Mouse (Mus musculus) retina, postnatal 7 days (tissue): ENCODE measurements at regions not wholly inside any gene's neighbourhood (a gene's known extent, or its start where the extent isn't known, plus 50 kb on each side); places are given as distances from the start of the nearest gene placed in this dataset.
A peak's percentile ranks its signal among the peaks of the same experiment; 100 is the strongest.

ENCODE experiments used
- DNase-seq: peaks from one replicate; pipeline ENCODE4 v3.0.0-alpha.2; 2012; ENCODE audit warnings: low read depth, low spot score

DNA sequence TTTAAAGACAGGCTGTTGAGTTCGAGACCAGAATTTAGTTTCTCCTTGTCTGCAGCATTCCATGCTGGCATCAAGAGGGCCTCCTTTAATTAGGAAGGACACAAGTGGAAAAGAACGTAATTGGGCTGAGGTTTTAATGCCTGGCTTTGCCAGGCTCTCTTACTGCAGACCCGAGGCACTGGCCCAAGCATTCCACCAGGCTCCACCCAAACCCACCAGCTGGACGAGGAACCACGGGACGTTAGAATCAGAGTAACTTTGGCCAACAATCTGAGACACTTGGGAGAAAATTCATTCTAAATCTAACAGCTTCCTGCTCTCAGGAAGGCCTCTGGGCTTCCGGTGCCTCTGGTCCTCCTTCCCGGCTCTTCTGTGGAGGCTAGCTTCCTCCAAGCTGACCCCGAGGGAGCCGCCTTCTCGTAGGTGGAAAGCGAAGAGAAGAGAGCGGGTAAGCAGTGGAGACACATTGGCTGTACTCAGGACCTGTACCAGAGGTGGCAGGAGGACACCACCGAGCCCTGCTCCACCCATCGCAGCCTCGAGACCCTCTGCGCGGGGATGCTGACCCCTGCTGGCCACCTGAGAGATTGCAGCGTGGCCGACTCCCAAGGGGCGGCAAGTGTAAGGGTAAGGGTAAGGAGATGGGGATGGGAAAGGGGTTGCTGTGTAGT, 105.5 kb downstream of the Tmem17 start:
- DNase-seq = peak; percentile 70

DNA sequence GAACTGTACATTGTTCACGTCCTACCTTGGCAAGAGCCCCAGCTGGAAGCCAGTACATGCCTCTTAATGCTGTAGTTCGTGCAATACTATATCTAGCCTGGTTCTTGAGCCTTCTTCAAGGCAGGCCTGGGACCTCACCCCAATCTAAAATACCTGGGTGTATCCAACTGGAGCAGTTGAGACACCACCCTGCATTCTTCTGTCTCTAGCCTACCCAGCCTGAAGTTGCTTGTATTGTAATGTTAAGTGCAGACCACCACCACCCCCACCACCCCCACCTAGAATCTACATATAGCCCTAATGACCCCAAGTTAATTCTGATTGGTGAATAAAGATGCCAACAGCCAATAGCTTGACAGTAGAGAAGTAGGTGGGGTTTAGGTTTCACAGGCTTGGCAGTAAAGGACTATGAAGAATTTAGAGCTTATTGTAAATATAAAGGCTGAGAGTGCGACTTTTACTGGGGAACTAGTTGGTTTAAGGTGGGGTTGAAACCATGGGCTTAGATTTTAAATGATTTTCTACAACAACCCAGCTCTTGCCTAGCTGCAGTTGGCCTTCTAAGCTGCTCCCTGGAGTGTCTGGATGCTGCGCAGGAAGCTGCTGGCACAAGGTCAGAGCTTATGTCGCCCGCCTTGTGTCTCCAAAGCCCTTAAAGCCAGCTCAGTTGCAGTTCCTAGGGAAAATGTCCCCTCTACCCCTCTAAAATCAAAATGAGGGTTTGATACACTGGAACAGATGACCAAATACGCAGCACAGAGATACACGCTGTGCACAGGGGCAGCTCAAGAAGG, 109.2 kb downstream of the Tmem17 start:
- DNase-seq = no peak

DNA sequence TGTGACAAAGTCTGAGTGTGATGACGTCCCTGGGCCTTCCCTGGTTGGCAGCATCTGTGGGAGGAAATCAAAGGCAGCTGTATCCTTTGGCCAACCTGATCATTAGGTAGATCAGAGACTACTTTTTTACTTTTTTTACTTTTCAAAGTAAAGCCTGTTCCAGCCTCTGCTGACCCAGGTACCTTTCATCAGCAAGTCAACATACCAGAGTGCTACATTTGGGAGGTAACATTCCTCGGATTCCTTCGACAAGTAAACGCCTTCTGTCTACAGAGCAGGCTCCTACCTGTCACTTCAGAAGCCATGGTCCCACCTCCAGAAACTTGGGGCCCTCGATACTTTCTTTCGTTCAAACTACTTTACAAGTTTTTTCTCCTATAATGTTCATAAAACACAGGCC, 110.0 kb downstream of the Tmem17 start:
- no peak for DNase-seq

DNA sequence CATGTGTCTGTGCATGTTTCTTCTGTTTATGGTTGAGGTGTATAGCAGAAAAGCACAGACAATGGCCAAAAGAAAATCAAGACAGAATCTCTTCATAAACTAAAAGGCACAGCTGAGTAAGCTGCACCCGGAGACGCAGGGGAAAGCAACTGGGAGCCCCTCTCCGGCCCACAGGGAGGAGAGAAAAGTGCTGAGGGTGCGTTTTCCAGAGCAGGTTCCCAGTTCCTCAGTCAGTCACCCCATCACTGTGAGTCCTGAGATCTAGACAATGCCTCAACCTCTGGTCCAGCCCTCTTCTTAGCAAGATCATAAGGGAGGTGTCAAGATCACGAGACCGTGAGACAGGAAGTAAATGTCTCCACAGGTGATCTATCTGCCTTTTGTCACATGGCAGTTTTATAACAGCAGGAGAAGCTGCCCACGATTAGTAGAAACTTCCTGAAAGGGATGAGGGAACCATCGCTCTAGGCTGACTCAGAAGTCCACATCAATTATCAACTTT, 110.7 kb downstream of the Tmem17 start:
- DNase-seq = no peak

DNA sequence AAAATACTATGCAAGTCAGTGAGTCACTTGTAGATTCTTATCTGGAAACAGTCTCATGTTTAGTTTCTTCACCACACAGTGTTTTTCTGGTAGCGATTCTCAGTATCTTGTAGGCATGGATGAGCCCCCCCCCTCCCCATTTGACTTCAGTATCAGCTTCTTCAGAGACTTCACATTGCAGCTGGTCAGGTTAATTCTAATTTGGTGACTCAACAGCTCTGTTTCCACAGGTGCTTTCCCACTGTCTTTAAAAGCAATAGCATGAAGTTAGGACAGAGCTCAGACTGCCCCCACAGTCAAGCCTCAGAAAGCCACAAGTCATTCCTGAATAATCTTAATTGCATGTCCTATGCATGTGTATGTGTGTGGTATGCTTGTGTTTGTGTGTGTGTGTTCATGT, 114.5 kb downstream of the Tmem17 start:
- DNase-seq = no peak

DNA sequence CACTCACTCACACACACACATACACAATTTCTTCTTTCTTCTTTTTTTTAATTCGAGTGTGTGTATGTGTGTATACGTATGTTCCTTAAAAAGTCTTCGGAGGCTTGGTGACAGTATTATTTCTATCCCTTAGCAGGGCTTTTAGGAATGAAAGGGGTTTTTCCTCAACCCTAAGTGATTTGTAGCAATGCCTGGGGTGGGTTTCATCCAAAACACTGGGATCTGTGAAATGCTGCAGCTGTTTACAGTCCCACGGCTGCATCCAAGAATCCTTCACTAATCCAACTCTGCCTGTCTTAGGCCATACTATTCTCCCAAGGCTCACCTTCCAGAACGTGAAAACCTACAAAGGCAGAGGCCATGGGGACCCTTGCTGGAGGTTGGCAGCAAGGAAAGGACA, 116.6 kb downstream of the Tmem17 start:
- no peak for DNase-seq

DNA sequence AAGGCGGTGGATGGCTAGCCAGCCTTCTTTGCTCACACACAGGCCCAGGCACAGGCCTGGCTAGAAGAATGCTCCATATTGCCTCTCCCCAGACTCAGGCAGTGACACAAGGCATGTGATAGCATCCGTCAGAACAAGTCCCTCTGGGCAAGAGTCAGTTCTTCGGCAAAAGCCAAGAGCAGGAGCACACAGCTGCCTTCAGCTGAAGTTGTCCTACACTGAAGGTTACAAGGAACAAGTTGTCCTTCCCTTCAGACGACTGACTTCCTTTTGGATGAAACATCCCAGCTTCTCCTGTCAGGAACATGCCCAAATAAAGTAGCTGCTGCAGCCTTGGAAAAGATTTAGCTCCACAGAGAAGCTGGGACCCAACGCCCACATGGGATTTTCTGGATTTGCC, 117.1 kb downstream of the Tmem17 start:
- DNase-seq = no peak

DNA sequence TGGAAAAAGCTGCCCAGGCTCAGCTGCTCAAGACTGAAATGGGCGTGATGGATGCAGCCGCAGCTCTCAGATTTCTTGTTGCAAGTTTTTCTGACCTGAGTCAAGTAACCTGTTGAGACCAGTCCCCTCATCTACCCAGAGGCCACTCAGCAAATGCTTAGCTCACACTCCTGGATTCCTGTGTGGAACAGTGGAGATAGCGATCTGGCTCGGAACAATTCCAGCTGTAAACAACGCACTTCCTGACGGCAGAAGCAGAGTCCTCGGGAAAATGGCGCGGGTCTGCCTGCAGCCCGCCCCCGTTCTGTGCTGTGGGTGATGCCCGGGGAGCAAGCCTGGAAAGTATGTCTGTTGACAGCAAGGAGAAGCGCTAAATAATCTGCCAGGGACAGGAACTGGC, 117.7 kb downstream of the Tmem17 start:
- DNase-seq = no peak

DNA sequence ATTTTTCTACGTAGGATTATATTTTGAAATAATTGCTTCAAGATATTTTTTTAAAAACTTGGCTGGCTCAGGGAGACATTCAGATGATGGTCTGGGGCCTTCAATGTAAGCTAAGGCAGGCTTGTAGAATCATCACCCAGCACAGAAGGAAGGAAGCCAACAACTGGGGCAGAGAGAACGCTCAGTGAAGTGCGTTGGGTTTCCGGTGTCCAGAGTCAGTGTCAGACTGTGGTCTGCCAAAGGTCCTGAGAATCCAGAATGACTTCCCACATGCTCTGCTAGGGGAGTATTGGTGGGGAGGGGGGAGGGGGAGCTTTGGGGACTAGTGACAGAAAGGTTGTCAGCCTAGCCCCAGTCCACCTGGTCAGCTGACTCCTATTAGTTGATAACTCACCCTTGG, 118.1 kb downstream of the Tmem17 start:
- no peak for DNase-seq

DNA sequence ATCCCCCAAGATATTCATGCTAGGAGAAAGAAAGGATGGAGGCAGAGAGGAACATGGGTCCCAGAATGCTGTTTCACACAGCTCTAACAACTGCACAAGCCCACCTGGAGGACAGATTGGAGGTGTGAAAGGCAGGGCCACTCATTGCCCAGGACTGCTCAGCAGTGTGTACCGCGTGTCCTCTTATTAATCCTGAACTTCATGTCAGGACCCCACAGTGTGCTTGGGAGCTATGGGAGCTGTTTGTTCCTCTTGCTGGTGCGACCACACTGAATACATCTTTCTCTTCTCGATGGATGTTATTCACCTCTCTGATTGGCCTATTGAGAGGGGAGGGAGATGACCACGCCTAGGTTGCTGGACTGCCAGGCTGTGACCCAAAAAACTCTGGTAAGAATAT, 119.1 kb downstream of the Tmem17 start:
- DNase-seq = no peak

DNA sequence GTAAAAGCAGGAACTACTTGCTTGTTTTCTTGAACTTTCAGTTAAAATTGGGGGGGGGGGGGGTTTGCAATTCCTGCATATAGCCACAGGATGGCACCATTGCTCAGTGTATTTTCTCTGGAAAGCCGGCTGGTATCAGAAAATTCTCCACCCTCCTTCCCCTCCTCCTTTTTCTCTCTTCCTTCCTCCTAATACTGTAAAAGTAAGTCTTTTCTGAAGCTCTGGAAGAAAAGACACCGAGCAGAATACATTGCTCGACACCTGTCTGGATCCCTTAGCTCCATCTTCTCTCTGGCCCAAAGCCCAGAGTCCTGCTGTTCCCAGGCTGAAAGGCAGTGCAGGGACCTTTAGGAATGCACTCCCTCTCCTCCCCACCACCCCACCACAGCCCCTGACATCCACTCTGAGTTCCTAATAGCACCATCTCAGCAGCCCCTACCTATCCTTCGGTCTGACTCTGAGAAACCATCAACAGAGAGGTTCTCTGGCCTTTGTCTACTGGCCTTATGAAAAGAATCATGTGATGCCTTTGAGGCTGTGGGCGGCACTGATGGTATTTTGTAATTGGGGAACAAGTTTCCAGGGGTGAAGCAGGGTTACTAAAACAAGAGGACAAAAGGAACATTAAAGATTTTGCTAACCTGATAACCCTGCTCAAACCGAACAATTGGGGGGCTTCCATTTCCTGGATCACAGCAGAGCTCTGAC, 119.9 kb downstream of the Tmem17 start:
- peak; percentile 25 for DNase-seq

DNA sequence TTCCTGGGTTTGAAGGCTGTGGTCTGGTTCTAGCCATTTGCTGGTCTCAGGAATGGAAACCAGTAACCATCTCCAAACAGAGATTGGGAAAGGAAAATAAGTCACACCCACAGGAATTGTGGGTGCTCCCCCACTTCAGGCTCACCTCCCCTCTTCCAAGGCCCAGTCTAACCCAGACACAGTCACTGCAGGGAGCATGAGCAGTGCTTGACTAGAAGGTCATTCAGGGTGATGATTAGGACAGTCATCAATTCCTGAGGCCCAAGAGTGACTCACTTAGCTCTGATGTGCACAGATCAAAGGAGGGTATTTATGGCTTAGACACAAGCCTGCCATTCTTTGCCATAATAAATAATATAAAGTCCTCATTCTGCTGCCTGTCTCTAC, 120.4 kb downstream of the Tmem17 start:
- DNase-seq = no peak

DNA sequence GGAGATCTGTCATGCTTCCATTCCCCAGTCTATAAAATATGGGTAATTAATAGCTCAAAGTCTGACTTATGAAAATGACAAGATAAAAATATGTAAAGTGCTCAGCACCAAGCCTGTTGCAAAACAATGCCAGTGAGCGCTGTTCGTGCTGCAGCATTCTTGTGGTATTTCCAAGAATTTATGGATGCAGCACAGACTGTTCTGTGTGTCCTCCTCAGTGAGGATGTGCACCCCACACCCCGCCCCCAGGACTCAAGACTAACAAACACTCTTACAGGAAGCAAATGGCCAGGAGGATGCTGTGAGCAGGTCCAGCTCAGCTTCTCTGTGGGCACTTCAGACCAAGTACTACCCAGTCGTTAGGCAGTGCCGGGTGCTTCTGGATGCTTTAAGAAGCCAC, 121.1 kb downstream of the Tmem17 start:
- no peak for DNase-seq

DNA sequence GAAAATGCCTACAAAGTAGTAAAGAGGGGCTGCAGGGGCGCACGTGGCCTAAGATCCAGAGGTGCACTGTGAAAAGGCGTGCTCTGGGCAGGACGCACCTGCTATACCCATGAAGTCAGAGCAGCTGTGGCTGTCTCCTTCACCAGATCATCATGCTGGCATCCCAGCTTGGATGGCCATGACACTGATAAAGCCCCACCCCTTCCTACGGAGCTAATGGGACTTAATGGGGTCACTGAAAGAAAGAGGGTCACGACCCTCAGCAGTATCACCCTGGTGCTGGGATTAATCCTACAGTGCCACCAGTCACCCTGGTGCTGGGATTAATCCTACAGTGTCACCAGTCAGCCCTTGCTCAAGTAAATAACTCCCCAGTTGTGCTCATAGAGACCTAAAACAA, 122.1 kb downstream of the Tmem17 start:
- DNase-seq = no peak

DNA sequence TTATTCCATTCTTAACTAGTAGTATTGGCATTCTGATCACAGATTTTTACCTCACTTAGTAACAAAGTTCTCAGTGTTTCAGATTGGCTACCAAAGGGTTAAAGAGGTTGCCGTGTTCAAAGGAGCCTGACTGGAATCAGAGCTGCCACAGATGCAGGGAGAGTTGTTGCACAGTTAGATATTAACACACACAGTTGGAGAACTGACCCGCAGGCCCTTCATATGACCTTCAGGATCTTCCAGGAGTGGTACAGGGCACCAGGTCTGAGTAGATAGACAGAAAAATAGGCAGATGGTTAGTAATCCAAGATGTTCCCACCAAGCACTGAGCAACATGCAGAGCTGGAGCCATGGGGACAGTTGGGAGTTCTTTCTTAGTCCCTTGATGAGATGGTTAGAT, 123.1 kb downstream of the Tmem17 start:
- no peak for DNase-seq

DNA sequence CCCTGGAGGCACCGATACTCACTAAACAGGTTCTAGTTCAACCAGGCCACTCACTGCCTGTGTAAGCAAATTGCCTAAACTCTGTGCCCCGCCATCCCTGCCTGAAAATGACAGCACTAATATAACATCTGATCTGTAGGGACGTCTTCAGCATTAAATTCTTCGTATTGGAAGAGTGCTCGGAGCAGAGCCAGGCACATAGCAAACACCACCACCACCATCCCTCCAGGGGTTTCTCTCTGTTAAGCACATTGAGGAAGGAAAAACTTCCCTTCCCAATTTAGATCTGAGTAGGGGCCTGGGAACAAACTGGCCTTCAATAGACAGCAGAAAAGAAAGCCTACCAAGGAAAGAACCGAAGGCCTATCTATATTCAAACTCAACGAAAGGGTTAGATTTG, 124.4 kb downstream of the Tmem17 start:
- DNase-seq = no peak

DNA sequence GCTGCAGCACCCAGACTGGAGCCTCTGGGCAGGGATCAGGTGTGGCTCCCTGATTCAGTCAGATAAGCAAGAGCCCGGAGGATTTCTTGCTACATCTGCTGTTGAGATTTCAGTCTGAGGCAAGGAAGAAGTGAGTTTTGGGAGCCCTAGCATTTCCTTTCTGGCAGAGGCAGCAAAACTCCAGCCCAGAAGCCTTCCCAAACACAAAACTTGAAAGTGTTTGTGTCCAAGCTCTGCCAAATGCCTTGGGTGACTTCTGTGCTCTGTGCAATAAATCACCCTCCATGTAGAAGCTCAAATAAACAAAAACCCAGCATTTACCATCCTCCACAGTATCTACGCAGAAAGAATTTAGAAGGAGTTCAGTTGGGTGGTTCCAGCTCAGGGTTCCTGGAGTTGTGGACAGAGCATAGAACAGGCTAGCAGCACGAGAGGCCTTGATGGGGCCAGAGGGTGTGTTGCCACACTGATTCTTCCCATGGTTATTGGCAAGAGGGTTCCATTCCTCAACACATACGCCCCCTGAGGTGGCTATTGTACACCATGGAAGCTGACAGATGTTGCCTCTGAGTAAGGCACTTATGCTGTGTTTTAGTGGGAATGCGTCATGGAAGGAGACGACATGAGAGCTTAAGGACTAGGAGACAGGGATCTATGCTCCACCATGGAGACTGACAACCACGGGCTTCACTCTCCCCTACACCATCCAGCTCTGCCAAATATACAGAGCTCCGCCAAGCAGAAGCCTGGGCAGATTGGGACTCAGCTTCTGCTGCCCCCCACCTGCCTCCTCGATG, 125.1 kb downstream of the Tmem17 start:
- DNase-seq = no peak

DNA sequence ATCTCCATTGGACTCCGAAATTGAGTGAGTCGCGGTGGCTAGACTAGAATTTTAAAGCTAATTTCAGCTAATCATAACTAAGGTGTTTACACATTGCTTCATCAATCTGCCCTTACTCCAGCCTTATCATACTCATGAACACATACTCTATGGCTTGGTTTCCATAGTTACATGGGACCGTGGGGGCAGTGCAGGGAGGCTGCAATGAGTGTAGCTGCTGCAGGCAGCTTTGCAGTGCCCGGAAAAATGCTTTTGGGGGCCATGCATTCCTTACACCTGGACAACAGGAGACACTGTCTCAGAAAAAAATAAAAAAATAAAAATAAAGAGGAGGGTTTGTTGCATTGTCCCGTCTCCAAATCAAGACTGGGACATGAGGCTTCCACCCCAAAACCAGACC, 126.3 kb downstream of the Tmem17 start:
- DNase-seq = no peak

DNA sequence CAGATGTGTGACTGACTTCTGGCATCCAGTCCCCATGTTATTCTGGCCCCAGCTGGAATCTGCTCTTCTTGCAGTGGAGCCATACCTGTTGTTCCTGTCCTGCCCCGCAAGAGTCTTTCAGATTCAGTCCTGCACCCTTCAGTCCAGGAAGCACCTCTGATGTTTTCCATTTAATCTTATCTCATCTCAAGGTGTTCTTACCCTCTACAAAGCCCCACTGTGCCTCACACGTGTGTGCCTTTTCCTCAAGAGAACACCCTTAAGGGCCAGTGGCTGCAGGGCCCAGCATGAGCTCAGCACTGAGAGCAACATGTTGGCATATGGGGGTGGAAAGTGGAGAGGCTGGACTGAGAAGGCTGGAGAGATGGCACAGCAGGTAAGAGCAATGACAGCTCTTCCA, 126.8 kb downstream of the Tmem17 start:
- no peak for DNase-seq

DNA sequence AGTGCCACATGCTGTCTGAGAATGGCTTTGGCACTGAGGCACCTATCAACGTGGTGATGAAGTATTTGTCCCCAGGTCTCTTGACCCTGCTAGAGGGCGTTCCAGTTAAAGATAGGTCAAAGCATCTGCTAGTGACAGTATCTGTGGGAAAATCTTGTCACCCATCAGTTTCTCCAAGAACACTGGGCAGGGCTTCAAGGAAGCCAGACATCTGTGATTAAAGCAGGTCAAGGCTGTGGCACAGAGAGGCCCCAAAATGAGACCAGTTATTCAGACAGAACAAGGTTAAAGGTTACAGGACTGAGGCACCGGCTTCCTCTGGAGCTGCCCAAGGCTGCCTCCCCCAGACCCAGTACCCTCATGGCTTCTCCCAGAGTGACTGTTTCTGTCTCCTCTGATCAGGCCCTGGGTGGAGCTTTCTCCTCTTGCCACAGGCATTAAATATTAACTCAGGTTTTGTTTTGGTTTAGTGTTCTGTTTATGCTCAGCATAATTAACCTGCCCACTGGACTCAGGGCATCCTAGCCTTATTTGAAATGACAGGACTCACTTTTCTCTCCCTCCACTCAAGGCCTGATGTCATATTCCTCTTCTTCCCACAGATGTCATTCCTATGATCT, 128.6 kb downstream of the Tmem17 start:
- DNase-seq = no peak

DNA sequence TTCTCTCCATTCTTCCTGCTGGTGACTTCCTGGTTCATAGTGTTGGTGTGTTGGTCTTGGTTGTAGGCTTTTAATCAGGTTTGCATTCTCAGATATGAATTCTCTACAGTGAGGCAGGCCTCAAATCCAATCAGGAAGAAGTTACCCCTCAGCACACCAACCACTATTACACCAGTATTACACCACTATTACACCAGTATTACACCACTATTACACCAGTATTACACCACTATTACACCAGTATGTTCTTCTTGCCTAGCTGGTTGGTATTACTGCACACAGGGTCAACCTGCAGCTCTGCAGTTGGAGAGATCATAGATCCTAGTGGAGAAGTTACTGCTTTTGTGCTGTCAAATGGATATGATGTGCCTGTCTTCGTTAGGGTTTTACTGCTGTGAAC, 129.6 kb downstream of the Tmem17 start:
- DNase-seq = no peak
